Comparison of ENCODE assay signal across 23 mouse cellular contexts in genomic region chr8:22028973-22029372, GRCm38 (mm10). TPM values are rescaled to one million over a fixed set of nuclear protein-coding genes. Genes with fewer than 3 reads are reported as not detected.
A peak's percentile ranks its signal among the peaks of the same experiment; 100 is the strongest.
DNase-seq lines count a peak whose midpoint lies in the region; ATAC-seq and TF ChIP-seq lines count a peak whose summit lies in the region.
"Had no signal": no experiment of that assay in that cellular context is flagged by ENCODE, and none has a peak within 500 bp of the region (broad histone marks: within the 10 kb centered on the region; RNA-seq: fewer than 3 reads in every experiment).

No protein-coding gene starts in this region.

- no peak for TF ChIP-seq EP300 in CH12.LX (IDR thresholded peaks at IDR 0.05; ENCODE audit: low read length)

- no peaks in the 10 kb centered on the region for H3K79me2 ChIP-seq in CH12.LX (replicated peaks; ENCODE audit: control insufficient read depth, extremely low read depth, insufficient read depth, poor library complexity, severe bottlenecking)

- TF ChIP-seq CTCF in kidney, postnatal 0 days (IDR thresholded peaks at IDR 0.05; ENCODE audit: low read depth) = 0 out of 2 replicates have a peak, but pooled peaks have one; percentile 21
- TF ChIP-seq CTCF in CH12.LX (conservative IDR thresholded peaks at IDR 0.05 in 1 of 2, IDR thresholded peaks at IDR 0.05 in 1 of 2; ENCODE audit: low read depth in 2 of 2, low read length in 2 of 2) = peak in 1 of 2 experiments; percentile 57; a peak in 2 of 4 replicates

- DNase-seq in kidney, postnatal 0 days (ENCODE audit: low spot score) = no peak
- no peak for DNase-seq in kidney, adult 18-20 months
- DNase-seq in 416B (ENCODE audit: low read depth) (peak; percentile 11), CH12.LX (ENCODE audit: extremely low read depth) (no peak)
- DNase-seq in right cerebral cortex, postnatal 10 days (ENCODE audit: low spot score in 2 of 2) = no peak
- DNase-seq in gastrocnemius, postnatal 10 days = no peak
- DNase-seq: adrenal gland, adult 8-10 months; cerebellum, adult 8-10 months; embryo, embryonic 11 days; gastrocnemius, postnatal 25 days; kidney, postnatal 10 days; layer of hippocampus, adult 9-11 months; lung, postnatal 10 days; midbrain, embryonic 14.5 days; retina, postnatal 1 day; spleen, adult 18-20 months had no signal

- in situ Hi-C loops in CH12.LX (cut with MboI; ENCODE audit: low pct_ligation_motif_present, low pct_unique_long_range_greater_than_20kb, low sequenced_read_pairs) = no loop called here

- no peak overlapping the region for H3K4me3 ChIP-seq in kidney, postnatal 0 days (replicated peaks; ENCODE audit: low read depth, low read length)
- H3K4me3 ChIP-seq in CH12.LX (replicated peaks in 1 of 3; ENCODE audit: low read depth in 2 of 3, low read length in 2 of 3, poor library complexity in 1 of 3) = no peak overlapping the region
- H3K4me3 ChIP-seq in liver, embryonic 12.5 days = no peak overlapping the region
- H3K4me3 ChIP-seq: heart, embryonic 15.5 days; limb, embryonic 10.5 days had no signal

- no peak for ATAC-seq in kidney, postnatal 0 days (replicated peaks; ENCODE audit: low FRiP score, low read depth)
- peak; percentile 30; the same call in 1 of the 2 replicates for ATAC-seq in liver, embryonic 12.5 days
- ATAC-seq: forebrain, embryonic 16.5 days had no signal

- 88% methylated on average over 3 of the region's 3 CpGs for WGBS in kidney, postnatal 0 days
- WGBS in liver, embryonic 12.5 days (ENCODE audit: insufficient replicate concordance) = 87% methylated on average over 3 of the region's 3 CpGs

- H3K27ac ChIP-seq in kidney, postnatal 0 days = no peak overlapping the region
- no peak overlapping the region for H3K27ac ChIP-seq in CH12.LX (ENCODE audit: insufficient read depth, low read depth)
- H3K27ac ChIP-seq in liver, embryonic 12.5 days = no peak overlapping the region
- H3K27ac ChIP-seq: heart, embryonic 15.5 days; hindbrain, embryonic 14.5 days; limb, embryonic 10.5 days had no signal

- no peak; the same call in none of the 2 replicates for TF ChIP-seq RAD21 in CH12.LX (IDR thresholded peaks at IDR 0.05; ENCODE audit: low read depth, low read length)

- no peaks in the 10 kb centered on the region for H3K27me3 ChIP-seq in kidney, postnatal 0 days (ENCODE audit: insufficient read depth, low read length)
- H3K27me3 ChIP-seq in CH12.LX (replicated peaks) = peaks cover 68% of the 10 kb centered on the region
- H3K27me3 ChIP-seq in liver, embryonic 12.5 days (replicated peaks) = no peaks in the 10 kb centered on the region
- H3K27me3 ChIP-seq: heart, embryonic 15.5 days had no signal

- H3K4me1 ChIP-seq in kidney, postnatal 0 days (replicated peaks; ENCODE audit: insufficient read depth, low read length) = no peaks in the 10 kb centered on the region
- no peaks in the 10 kb centered on the region for H3K4me1 ChIP-seq in CH12.LX (ENCODE audit: control insufficient read depth in 1 of 2, insufficient read depth in 2 of 2)
- H3K4me1 ChIP-seq in liver, embryonic 12.5 days = no peaks in the 10 kb centered on the region
- H3K4me1 ChIP-seq: heart, embryonic 15.5 days; limb, embryonic 10.5 days had no signal

- dilution Hi-C loops in CH12.LX (cut with MboI; ENCODE audit: extremely low pct_ligation_motif_present, extremely low pct_unique_long_range_greater_than_20kb, low sequenced_read_pairs) = no loop called here

- H3K4me2 ChIP-seq in kidney, postnatal 0 days (ENCODE audit: low read length) = no peak overlapping the region
- H3K4me2 ChIP-seq in CH12.LX (ENCODE audit: insufficient read depth, low read depth, poor library complexity, severe bottlenecking) = no peak overlapping the region
- no peak overlapping the region for H3K4me2 ChIP-seq in liver, embryonic 12.5 days
- H3K4me2 ChIP-seq: heart, embryonic 15.5 days; hindbrain, embryonic 14.5 days had no signal

- no peaks in the 10 kb centered on the region for H3K36me3 ChIP-seq in kidney, postnatal 0 days (ENCODE audit: insufficient read depth, low read length)
- H3K36me3 ChIP-seq in CH12.LX (replicated peaks in 1 of 2; ENCODE audit: control insufficient read depth in 1 of 2, insufficient read depth in 1 of 2, low read length in 1 of 2) = no peaks in the 10 kb centered on the region
- peaks cover 64% of the 10 kb centered on the region for H3K36me3 ChIP-seq in liver, embryonic 12.5 days
- H3K36me3 ChIP-seq: heart, embryonic 15.5 days; limb, embryonic 10.5 days had no signal

- no peak overlapping the region for H3K9ac ChIP-seq in kidney, postnatal 0 days (ENCODE audit: low read depth, low read length)
- no peak overlapping the region for H3K9ac ChIP-seq in CH12.LX (ENCODE audit: insufficient read depth, low read depth)
- H3K9ac ChIP-seq in liver, embryonic 12.5 days = no peak overlapping the region
- H3K9ac ChIP-seq: heart, embryonic 15.5 days; hindbrain, embryonic 14.5 days had no signal

- no peaks in the 10 kb centered on the region; the same call in 1 of the 2 replicates for H3K9me3 ChIP-seq in kidney, postnatal 0 days (replicated peaks; ENCODE audit: low read length)
- peaks cover 12% of the 10 kb centered on the region for H3K9me3 ChIP-seq in CH12.LX (replicated peaks; ENCODE audit: low read length)
- no peaks in the 10 kb centered on the region for H3K9me3 ChIP-seq in liver, embryonic 12.5 days (replicated peaks)
- H3K9me3 ChIP-seq: heart, embryonic 15.5 days; limb, embryonic 10.5 days had no signal

- no peak for TF ChIP-seq POLR2A in CH12.LX (IDR thresholded peaks at IDR 0.05; ENCODE audit: low read depth, low read length)

TF ChIP-seq in CH12.LX, 34 proteins besides CTCF, POLR2A, EP300 and RAD21:
- TF ChIP-seq CHD1 (IDR thresholded peaks at IDR 0.05; ENCODE audit: low read depth, low read length) (no peak), SMC3 (IDR thresholded peaks at IDR 0.05; ENCODE audit: low read depth, low read length) (peak; percentile 55)

RNA-seq across cellular contexts. Expression of gene Atp7b, which starts 31.1 kb away (rescaled TPM):
- 0.33 and 0.52 TPM in 2 replicates for polyA plus RNA-seq in kidney, postnatal 0 days (2015; fragmentation: Nextera tagmentation; extraction: Ambion mirVana)
- total RNA-seq in CH12.LX (2012; rRNA removed) = 2.9 and 3.1 TPM in 2 replicates
- total RNA-seq in CH12.LX (2014; rRNA removed) = 0.47 and 0.51 TPM in 2 replicates
- polyA plus RNA-seq in CH12.LX (2012; ENCODE audit: insufficient read length, low read depth) = 1.2 and 1.5 TPM in 2 replicates
- 14.3 and 15.8 TPM in 2 replicates for polyA plus RNA-seq in liver, embryonic 12.5 days (2016; fragmentation: Nextera tagmentation; extraction: Ambion mirVana)
- under 1 TPM in 1 of 2 experiments, not detected in 1; 0.20 TPM for total RNA-seq in gastrocnemius, postnatal 10 days (2021)

RNA-seq across cellular contexts. Expression of gene Alg11, which starts 31.5 kb away (rescaled TPM):
- 23.5 and 24.4 TPM in 2 replicates for polyA plus RNA-seq in kidney, postnatal 0 days (2015; fragmentation: Nextera tagmentation; extraction: Ambion mirVana)
- total RNA-seq in CH12.LX (2012; rRNA removed) (13.7 and 14.3 TPM in 2 replicates), CH12.LX (2014; rRNA removed) (14.3 and 16.1 TPM in 2 replicates)
- polyA plus RNA-seq in CH12.LX (2012; ENCODE audit: insufficient read length, low read depth) = 10.9 and 11.9 TPM in 2 replicates
- 15.1 and 15.2 TPM in 2 replicates for polyA plus RNA-seq in liver, embryonic 12.5 days (2016; fragmentation: Nextera tagmentation; extraction: Ambion mirVana)
- total RNA-seq in gastrocnemius, postnatal 10 days (2021) = 10 to 100 TPM in 1 of 2 experiments, 1 to 10 TPM in 1; 8.8 to 11.2 TPM

RNA-seq across cellular contexts. Expression of gene Ccdc70, which starts 59.4 kb away (rescaled TPM):
- not detected in 2 replicates for polyA plus RNA-seq in kidney, postnatal 0 days (2015; fragmentation: Nextera tagmentation; extraction: Ambion mirVana)
- total RNA-seq in CH12.LX (2012; rRNA removed) = not detected in 2 replicates
- not detected in 2 replicates for total RNA-seq in CH12.LX (2014; rRNA removed)
- polyA plus RNA-seq in CH12.LX (2012; ENCODE audit: insufficient read length, low read depth) = not detected in 2 replicates
- polyA plus RNA-seq in liver, embryonic 12.5 days (2016; fragmentation: Nextera tagmentation; extraction: Ambion mirVana) = not detected in 2 replicates
- not detected for total RNA-seq in gastrocnemius, postnatal 10 days (2021)
- total RNA-seq: adrenal gland, adult 8-10 months; gastrocnemius, postnatal 25 days had no signal
- polyA plus RNA-seq: forebrain, embryonic 16.5 days; heart, embryonic 15.5 days; hindbrain, embryonic 14.5 days; limb, embryonic 10.5 days; midbrain, embryonic 14.5 days; neural tube, embryonic 11.5 days; stomach, embryonic 16.5 days had no signal
